Mouse (Mus musculus): ENCODE data around the gene Rbp4. TPM values are rescaled to one million over a fixed set of nuclear protein-coding genes. Genes with fewer than 3 reads are reported as not detected.
A peak's percentile ranks its signal among the peaks of the same experiment; 100 is the strongest.

The Rbp4 gene
- polyA plus RNA-seq, 1 experiment from 2014 or later, result 7,568 TPM

DNA sequence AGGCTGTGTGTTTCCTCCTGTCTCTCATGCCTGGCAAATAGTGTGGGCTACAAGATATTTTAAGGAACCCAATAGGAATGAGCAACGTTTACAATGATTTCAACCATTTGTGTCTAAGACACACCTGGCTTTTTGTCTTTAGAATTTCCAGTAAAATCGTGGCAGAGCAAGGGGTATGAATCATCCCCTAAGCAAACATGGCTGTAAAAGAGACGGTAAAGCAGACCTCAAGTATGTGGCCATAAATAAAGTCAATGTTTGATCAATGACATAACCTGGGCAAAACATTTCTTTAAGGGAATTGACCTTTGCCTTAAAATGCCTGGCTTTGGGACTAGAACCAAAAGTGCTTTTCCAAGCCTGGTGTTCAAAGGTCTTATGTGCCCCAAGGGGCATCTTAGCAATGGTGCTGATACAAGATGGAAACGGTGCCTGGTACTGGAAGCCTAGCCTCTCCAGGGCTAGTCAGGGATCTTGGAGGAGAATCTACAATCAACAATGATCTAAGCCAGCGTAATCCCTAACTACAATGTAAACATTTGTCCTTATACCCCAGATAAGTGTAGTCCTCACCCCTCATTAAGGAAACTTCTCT lies 42.1 kb downstream of the Rbp4 start:
- Histone ChIP-seq H3K27ac (ENCODE audit: low read depth) (no peak overlapping the region), H3K4me1 (ENCODE audit: insufficient read depth) (peaks cover 5% of the 10 kb centered on the region), H3K27me3 (ENCODE audit: insufficient read depth, low read length) (no peaks in the 10 kb centered on the region), H3K9me3 (ENCODE audit: low read length) (no peaks in the 10 kb centered on the region), H3K9ac (replicated peaks) (no peak overlapping the region), H3K36me3 (replicated peaks; ENCODE audit: insufficient read depth, low read length) (no peaks in the 10 kb centered on the region), H3K4me2 (ENCODE audit: low read depth, low read length) (no peak overlapping the region), H3K4me3 (ENCODE audit: low read depth, low read length) (no peak overlapping the region)
- ATAC-seq (no peak), DNase-seq (no peak)
- 48% methylated on average over 5 of the region's 5 CpGs for WGBS (ENCODE audit: insufficient replicate concordance)
- TF ChIP-seq CTCF (IDR thresholded peaks at IDR 0.05; ENCODE audit: low read depth), result no peak
- no peak for TF ChIP-seq EP300 (IDR thresholded peaks at IDR 0.05; ENCODE audit: low read depth)

DNA sequence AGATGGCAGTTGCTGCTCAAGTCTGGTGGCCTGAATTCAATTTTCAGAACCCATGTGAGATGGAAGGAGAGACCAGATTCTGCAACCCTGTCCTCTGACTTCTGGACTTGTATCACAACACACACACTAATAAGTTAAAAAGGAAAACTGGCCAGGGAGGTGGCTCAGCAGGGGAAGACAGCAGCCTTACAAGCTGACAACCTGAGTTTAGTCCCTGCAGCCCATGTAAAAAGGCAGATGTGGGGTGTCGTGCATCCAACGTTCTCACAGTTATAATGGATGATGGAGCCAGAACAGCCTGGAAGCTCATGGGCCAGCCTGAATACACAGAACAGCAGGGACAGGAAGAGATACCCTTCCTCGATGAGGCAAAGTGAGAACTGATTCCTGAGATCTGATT lies 43.7 kb downstream of the Rbp4 start:
- WGBS (ENCODE audit: insufficient replicate concordance), result 58% methylated on average over 3 of the region's 3 CpGs

GRCm38 (mm10) chr19:38077851-38078540 lies 47.1 kb downstream of the Rbp4 start:
- Histone ChIP-seq H3K27me3 (ENCODE audit: insufficient read depth, low read length) (no peaks in the 10 kb centered on the region), H3K9ac (replicated peaks) (no peak overlapping the region), H3K36me3 (replicated peaks; ENCODE audit: insufficient read depth, low read length) (peaks cover 7% of the 10 kb centered on the region), H3K4me2 (ENCODE audit: low read depth, low read length) (no peak overlapping the region), H3K4me3 (ENCODE audit: low read depth, low read length) (no peak overlapping the region), H3K4me1 (ENCODE audit: insufficient read depth) (no peaks in the 10 kb centered on the region; the same call in 1 of the 2 replicates), H3K27ac (ENCODE audit: low read depth) (no peak overlapping the region), H3K9me3 (ENCODE audit: low read length) (no peaks in the 10 kb centered on the region)
- 47% methylated on average over 3 of the region's 3 CpGs for WGBS (ENCODE audit: insufficient replicate concordance)
- DNase-seq (no peak), ATAC-seq (no peak)
- no peak for TF ChIP-seq EP300 (IDR thresholded peaks at IDR 0.05; ENCODE audit: low read depth)
- no peak for TF ChIP-seq CTCF (IDR thresholded peaks at IDR 0.05; ENCODE audit: low read depth)

More for the DNA sequence above, 43.7 kb downstream of the Rbp4 start:
- TF ChIP-seq CTCF (IDR thresholded peaks at IDR 0.05; ENCODE audit: low read depth) (no peak), EP300 (IDR thresholded peaks at IDR 0.05; ENCODE audit: low read depth) (no peak)
- Histone ChIP-seq H3K4me3 (ENCODE audit: low read depth, low read length) (no peak overlapping the region), H3K9me3 (ENCODE audit: low read length) (no peaks in the 10 kb centered on the region), H3K9ac (replicated peaks) (no peak overlapping the region), H3K27me3 (ENCODE audit: insufficient read depth, low read length) (no peaks in the 10 kb centered on the region), H3K4me1 (ENCODE audit: insufficient read depth) (peaks cover 2% of the 10 kb centered on the region; the same call in 1 of the 2 replicates), H3K4me2 (ENCODE audit: low read depth, low read length) (no peak overlapping the region), H3K36me3 (replicated peaks; ENCODE audit: insufficient read depth, low read length) (no peaks in the 10 kb centered on the region), H3K27ac (ENCODE audit: low read depth) (no peak overlapping the region)
- ATAC-seq, result no peak
- DNase-seq, result no peak

DNA sequence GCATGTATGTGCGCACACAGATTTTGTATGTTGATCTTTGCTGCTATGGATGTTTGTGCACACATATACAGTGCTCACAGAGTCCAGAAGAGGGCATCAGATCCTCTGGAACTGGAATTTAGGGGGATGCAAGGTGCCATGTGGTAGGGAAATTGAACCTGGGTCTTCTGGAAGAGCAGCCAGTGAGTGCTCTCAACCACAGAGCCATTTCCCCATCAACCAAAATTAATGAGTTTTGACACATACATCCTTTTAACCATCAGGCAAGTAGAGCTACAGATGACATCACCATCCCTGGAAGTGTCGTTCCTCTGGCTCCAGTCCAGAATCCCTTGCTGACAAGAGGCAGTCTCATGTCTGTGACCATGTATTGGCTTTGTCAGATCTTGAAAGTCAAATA lies 48.8 kb downstream of the Rbp4 start:
- Histone ChIP-seq H3K9me3 (ENCODE audit: low read length) (no peaks in the 10 kb centered on the region), H3K9ac (replicated peaks) (no peak overlapping the region), H3K4me2 (ENCODE audit: low read depth, low read length) (no peak overlapping the region), H3K36me3 (replicated peaks; ENCODE audit: insufficient read depth, low read length) (peaks cover 8% of the 10 kb centered on the region), H3K27ac (ENCODE audit: low read depth) (no peak overlapping the region), H3K4me1 (ENCODE audit: insufficient read depth) (no peaks in the 10 kb centered on the region; the same call in 1 of the 2 replicates), H3K4me3 (ENCODE audit: low read depth, low read length) (no peak overlapping the region), H3K27me3 (ENCODE audit: insufficient read depth, low read length) (no peaks in the 10 kb centered on the region)
- TF ChIP-seq EP300 (IDR thresholded peaks at IDR 0.05; ENCODE audit: low read depth), result no peak
- peak; percentile 43 for TF ChIP-seq CTCF (IDR thresholded peaks at IDR 0.05; ENCODE audit: low read depth)
- DNase-seq, result no peak
- WGBS (ENCODE audit: insufficient replicate concordance), result 71% methylated on average over 2 of the region's 2 CpGs
- no peak for ATAC-seq

DNA sequence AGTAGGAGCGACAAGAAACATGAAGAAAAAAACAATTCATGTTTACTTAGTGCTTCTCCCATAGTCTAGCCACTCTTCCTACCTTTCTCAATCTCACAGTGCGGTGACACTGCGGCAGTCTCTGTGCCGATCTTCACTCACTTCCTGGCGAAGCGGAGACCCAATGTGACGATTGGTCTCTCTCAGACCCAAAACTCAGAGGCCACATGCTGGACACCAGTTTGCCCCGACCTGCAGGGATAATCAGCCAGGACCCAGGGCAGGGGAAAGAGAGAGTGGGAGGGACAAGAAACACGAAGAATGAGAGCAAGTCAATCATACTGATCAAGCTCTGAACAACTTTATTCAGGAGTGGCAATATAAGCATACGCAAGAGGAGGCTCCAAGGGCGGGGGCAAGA lies 50.0 kb downstream of the Rbp4 start:
- DNase-seq (no peak), ATAC-seq (no peak)
- H3K27ac ChIP-seq (ENCODE audit: low read depth), result no peak overlapping the region
- H3K4me1 ChIP-seq (ENCODE audit: insufficient read depth), result no peaks in the 10 kb centered on the region; the same call in 1 of the 2 replicates
- H3K4me2 ChIP-seq (ENCODE audit: low read depth, low read length), result no peak overlapping the region
- 74% methylated on average over 11 of the region's 11 CpGs for WGBS (ENCODE audit: insufficient replicate concordance)
- H3K27me3 ChIP-seq (ENCODE audit: insufficient read depth, low read length), result no peaks in the 10 kb centered on the region
- H3K36me3 ChIP-seq (replicated peaks; ENCODE audit: insufficient read depth, low read length), result peaks cover 9% of the 10 kb centered on the region
- TF ChIP-seq CTCF (IDR thresholded peaks at IDR 0.05; ENCODE audit: low read depth) (no peak), EP300 (IDR thresholded peaks at IDR 0.05; ENCODE audit: low read depth) (no peak)
- H3K9ac ChIP-seq (replicated peaks), result no peak overlapping the region
- H3K4me3 ChIP-seq (ENCODE audit: low read depth, low read length), result no peak overlapping the region
- H3K9me3 ChIP-seq (ENCODE audit: low read length), result no peaks in the 10 kb centered on the region

GRCm38 (mm10) chr19:38073226-38073625 lies 51.9 kb downstream of the Rbp4 start:
- DNase-seq (no peak), ATAC-seq (no peak)
- H3K27ac ChIP-seq (ENCODE audit: low read depth), result no peak overlapping the region
- H3K4me2 ChIP-seq (ENCODE audit: low read depth, low read length), result no peak overlapping the region
- WGBS (ENCODE audit: insufficient replicate concordance), result 79% methylated on average over 5 of the region's 5 CpGs
- no peak overlapping the region for H3K4me3 ChIP-seq (ENCODE audit: low read depth, low read length)
- no peak overlapping the region for H3K9ac ChIP-seq (replicated peaks)
- TF ChIP-seq CTCF (IDR thresholded peaks at IDR 0.05; ENCODE audit: low read depth) (no peak), EP300 (IDR thresholded peaks at IDR 0.05; ENCODE audit: low read depth) (no peak)
- no peaks in the 10 kb centered on the region for H3K27me3 ChIP-seq (ENCODE audit: insufficient read depth, low read length)
- no peaks in the 10 kb centered on the region for H3K9me3 ChIP-seq (ENCODE audit: low read length)
- H3K4me1 ChIP-seq (ENCODE audit: insufficient read depth), result no peaks in the 10 kb centered on the region; the same call in 1 of the 2 replicates
- peaks cover 12% of the 10 kb centered on the region for H3K36me3 ChIP-seq (replicated peaks; ENCODE audit: insufficient read depth, low read length)

Other genes with a start within 250 kb of the Rbp4 start
- 1.6 and 1.7 TPM in 2 replicates for gene Myof, start 81.7 kb downstream of the Rbp4 start, polyA plus RNA-seq (2015; fragmentation: Nextera tagmentation; extraction: Ambion mirVana)
- gene Cep55, start 70.3 kb downstream of the Rbp4 start, polyA plus RNA-seq (2015; fragmentation: Nextera tagmentation; extraction: Ambion mirVana), result 3.0 and 3.3 TPM in 2 replicates
- 4.3 and 8.8 TPM in 2 replicates for gene Ffar4, start 28.2 kb downstream of the Rbp4 start, polyA plus RNA-seq (2015; fragmentation: Nextera tagmentation; extraction: Ambion mirVana)
- gene Pde6c, start 7.5 kb upstream of the Rbp4 start, polyA plus RNA-seq (2015; fragmentation: Nextera tagmentation; extraction: Ambion mirVana), result 24.7 and 28.2 TPM in 2 replicates
- gene Fra10ac1, start 98.9 kb upstream of the Rbp4 start, polyA plus RNA-seq (2015; fragmentation: Nextera tagmentation; extraction: Ambion mirVana), result 16.6 and 18.6 TPM in 2 replicates
- gene Lgi1, start 139.3 kb upstream of the Rbp4 start, polyA plus RNA-seq (2015; fragmentation: Nextera tagmentation; extraction: Ambion mirVana), result 0.12 TPM in 1 of 2 replicates, not detected in the other

Measured in liver, postnatal 0 days (tissue).